8 mouse cellular contexts compared by ENCODE assay signal in the genomic region with DNA sequence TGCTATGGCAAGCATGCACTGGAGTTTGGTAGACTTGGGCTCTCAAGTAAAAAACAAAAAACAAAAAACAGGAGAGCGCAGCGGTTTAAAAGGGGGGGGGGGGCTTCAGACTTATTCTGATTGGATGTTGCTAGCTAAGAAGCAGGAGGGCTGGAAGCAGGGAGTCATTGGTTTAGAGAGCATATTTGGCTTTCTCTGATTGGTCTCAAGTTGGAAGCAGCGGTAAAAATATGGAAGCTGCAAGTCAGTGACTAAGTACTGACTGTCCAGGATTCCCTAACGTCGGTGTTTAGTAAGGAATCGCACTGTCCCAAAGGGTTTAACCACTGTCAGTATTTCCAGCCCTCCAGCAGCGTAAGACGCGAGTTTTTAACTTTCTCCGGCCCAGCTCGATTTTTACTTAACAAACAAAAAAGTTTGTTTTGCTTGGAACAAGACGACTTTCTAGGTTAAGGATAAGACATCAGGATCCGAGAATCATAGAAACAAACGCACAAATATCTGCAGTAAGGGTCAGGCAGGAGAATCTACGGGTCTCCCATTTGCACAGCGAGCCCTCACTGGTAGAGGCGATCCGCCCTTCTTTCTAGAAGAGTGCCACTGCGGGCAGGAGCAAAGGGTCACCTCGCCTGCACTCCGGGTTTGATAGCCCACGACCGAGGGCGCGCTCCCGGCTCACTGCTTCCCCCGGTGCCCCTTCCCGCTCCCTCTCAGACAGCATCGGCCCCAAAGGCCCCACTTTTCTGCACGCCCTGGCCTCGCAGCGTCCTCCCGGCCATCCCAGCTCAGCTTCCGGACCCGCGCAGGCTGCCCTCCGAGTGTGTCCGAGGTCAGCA. TPM values are rescaled to one million over a fixed set of nuclear protein-coding genes. Genes with fewer than 3 reads are reported as not detected.
DNase-seq lines count a peak whose midpoint lies in the region; ATAC-seq and TF ChIP-seq lines count a peak whose summit lies in the region.

No protein-coding gene starts in this region.

- under 1% methylated on average over 38 of the region's 38 CpGs for WGBS in embryonic facial prominence, embryonic 13.5 days
- under 1% methylated on average over 38 of the region's 38 CpGs for WGBS in heart, embryonic 14.5 days
- WGBS in liver, embryonic 14.5 days (ENCODE audit: insufficient replicate concordance), result under 1% methylated on average over 38 of the region's 38 CpGs
- under 1% methylated on average over 38 of the region's 38 CpGs for WGBS in neural tube, embryonic 13.5 days

- H3K36me3 ChIP-seq in embryonic facial prominence, embryonic 13.5 days, result peaks cover 18% of the 10 kb centered on the region
- peaks cover 18% of the 10 kb centered on the region for H3K36me3 ChIP-seq in heart, embryonic 14.5 days (ENCODE audit: control insufficient read depth, insufficient read depth, low read length)
- H3K36me3 ChIP-seq in liver, embryonic 14.5 days (replicated peaks; ENCODE audit: control insufficient read depth, insufficient read depth, low read depth), result peaks cover 15% of the 10 kb centered on the region
- peaks cover 16% of the 10 kb centered on the region for H3K36me3 ChIP-seq in neural tube, embryonic 13.5 days

- peaks cover 35% of the 10 kb centered on the region for H3K4me1 ChIP-seq in embryonic facial prominence, embryonic 13.5 days
- H3K4me1 ChIP-seq in heart, embryonic 14.5 days (ENCODE audit: control insufficient read depth in 2 of 2, insufficient read depth in 2 of 2, low read length in 2 of 2), result peaks cover 9 to 38% of the 10 kb centered on the region in 2 experiments
- peaks cover 7 to 17% of the 10 kb centered on the region in 2 experiments for H3K4me1 ChIP-seq in liver, embryonic 14.5 days (replicated peaks; ENCODE audit: control insufficient read depth in 2 of 2, insufficient read depth in 2 of 2, low read length in 1 of 2)
- H3K4me1 ChIP-seq in neural tube, embryonic 13.5 days (replicated peaks), result peaks cover 52% of the 10 kb centered on the region

- TF ChIP-seq EP300 in liver, embryonic 14.5 days (IDR thresholded peaks at IDR 0.05; ENCODE audit: low read depth), result peak; percentile 13; the same call in 1 of the 2 replicates

- ATAC-seq in embryonic facial prominence, embryonic 13.5 days (ENCODE audit: insufficient number of reproducible peaks, insufficient read depth, low FRiP score, low TSS enrichment, low read depth), result peak; percentile 78
- peak; percentile 37 for ATAC-seq in heart, embryonic 14.5 days (ENCODE audit: insufficient number of reproducible peaks, insufficient read depth, low FRiP score, low read depth)
- ATAC-seq in liver, embryonic 14.5 days (ENCODE audit: insufficient read depth), result peak; percentile 50
- ATAC-seq in neural tube, embryonic 13.5 days (ENCODE audit: low read depth), result peak; percentile 56

- H3K27me3 ChIP-seq in embryonic facial prominence, embryonic 13.5 days, result peaks cover 6% of the 10 kb centered on the region; the same call in 1 of the 2 replicates
- H3K27me3 ChIP-seq in heart, embryonic 14.5 days (ENCODE audit: control insufficient read depth, insufficient read depth, low read length), result no peaks in the 10 kb centered on the region
- no peaks in the 10 kb centered on the region; the same call in 1 of the 2 replicates for H3K27me3 ChIP-seq in liver, embryonic 14.5 days (ENCODE audit: control insufficient read depth, insufficient read depth, low read length)
- H3K27me3 ChIP-seq in neural tube, embryonic 13.5 days, result no peaks in the 10 kb centered on the region

- no peak for TF ChIP-seq CTCF in liver, embryonic 14.5 days (IDR thresholded peaks at IDR 0.05; ENCODE audit: low read depth)

- peak overlapping the region; percentile 100 for H3K27ac ChIP-seq in embryonic facial prominence, embryonic 13.5 days
- H3K27ac ChIP-seq in heart, embryonic 14.5 days (replicated peaks in 1 of 2; ENCODE audit: control insufficient read depth in 1 of 2, insufficient read depth in 1 of 2, low read depth in 2 of 2, low read length in 2 of 2), result peak overlapping the region; percentile 96 to 99
- H3K27ac ChIP-seq in liver, embryonic 14.5 days, result peak overlapping the region; percentile 84
- H3K27ac ChIP-seq in neural tube, embryonic 13.5 days (replicated peaks), result peak overlapping the region; percentile 100

- peak overlapping the region; percentile 98 for H3K4me3 ChIP-seq in embryonic facial prominence, embryonic 13.5 days
- peak overlapping the region; percentile 88 to 99 for H3K4me3 ChIP-seq in heart, embryonic 14.5 days (ENCODE audit: control insufficient read depth in 1 of 2, insufficient read depth in 1 of 2, low read depth in 1 of 2, low read length in 2 of 2)
- H3K4me3 ChIP-seq in liver, embryonic 14.5 days (ENCODE audit: insufficient read depth in 1 of 2, low read depth in 2 of 2, low read length in 2 of 2), result peak overlapping the region; percentile 77 to 88
- peak overlapping the region; percentile 96 for H3K4me3 ChIP-seq in neural tube, embryonic 13.5 days

- H3K4me2 ChIP-seq in embryonic facial prominence, embryonic 13.5 days, result peak overlapping the region; percentile 82
- H3K4me2 ChIP-seq in heart, embryonic 14.5 days (ENCODE audit: low read length), result peak overlapping the region; percentile 75
- H3K4me2 ChIP-seq in liver, embryonic 14.5 days (ENCODE audit: low read depth), result peak overlapping the region; percentile 79
- peak overlapping the region; percentile 87 for H3K4me2 ChIP-seq in neural tube, embryonic 13.5 days

- H3K9ac ChIP-seq in embryonic facial prominence, embryonic 13.5 days, result peak overlapping the region; percentile 100
- peak overlapping the region; percentile 100 for H3K9ac ChIP-seq in heart, embryonic 14.5 days (ENCODE audit: low read length)
- peak overlapping the region; percentile 100 for H3K9ac ChIP-seq in liver, embryonic 14.5 days (replicated peaks)
- peak overlapping the region; percentile 100 for H3K9ac ChIP-seq in neural tube, embryonic 13.5 days

- DNase-seq in B cell, adult 2 months, result peak; percentile 51 to 55
- DNase-seq in ZHBTc4 (ENCODE audit: low read depth, low spot score), result peak; percentile 72
- peak; percentile 72 for DNase-seq in kidney, postnatal 10 days
- DNase-seq in liver, embryonic 14.5 days (ENCODE audit: low read depth in 3 of 3, low spot score in 3 of 3), result peak; percentile 67 to 74 (median 70)
- DNase-seq in thymus, postnatal 0 days (ENCODE audit: low spot score), result peak; percentile 89

- no peaks in the 10 kb centered on the region for H3K9me3 ChIP-seq in embryonic facial prominence, embryonic 13.5 days
- H3K9me3 ChIP-seq in heart, embryonic 14.5 days (ENCODE audit: control insufficient read depth, low read length), result no peaks in the 10 kb centered on the region
- no peaks in the 10 kb centered on the region for H3K9me3 ChIP-seq in liver, embryonic 14.5 days (ENCODE audit: control insufficient read depth, low read length)
- no peaks in the 10 kb centered on the region for H3K9me3 ChIP-seq in neural tube, embryonic 13.5 days

RNA-seq across cellular contexts. Expression of a gene that starts 1.0 kb away (rescaled TPM):
- 28.3 and 29.2 TPM in 2 replicates for polyA plus RNA-seq in embryonic facial prominence, embryonic 13.5 days (2015; fragmentation: Nextera tagmentation; extraction: Ambion mirVana)
- 12.9 and 14.9 TPM in 2 replicates for polyA plus RNA-seq in heart, embryonic 14.5 days (2014; fragmentation: Nextera tagmentation; extraction: Ambion mirVana)
- polyA plus RNA-seq in liver, embryonic 14.5 days (2012; rRNA removed), result 6.4 and 9.4 TPM in 2 replicates
- 4.4 and 4.9 TPM in 2 replicates for polyA plus RNA-seq in liver, embryonic 14.5 days (2014; fragmentation: Nextera tagmentation; extraction: Ambion mirVana)
- polyA plus RNA-seq in neural tube, embryonic 13.5 days (2015; fragmentation: Nextera tagmentation; extraction: Ambion mirVana), result 15.7 and 17.9 TPM in 2 replicates
- 22.2 and 29.5 TPM in 2 replicates for polyA plus RNA-seq in thymus, postnatal 0 days (2015; fragmentation: Nextera tagmentation; extraction: Ambion mirVana)

RNA-seq across cellular contexts. Expression of a gene that starts 42.0 kb away (rescaled TPM):
- polyA plus RNA-seq in embryonic facial prominence, embryonic 13.5 days (2015; fragmentation: Nextera tagmentation; extraction: Ambion mirVana), result 0.10 TPM in 1 of 2 replicates, not detected in the other
- polyA plus RNA-seq in heart, embryonic 14.5 days (2014; fragmentation: Nextera tagmentation; extraction: Ambion mirVana), result not detected in 2 replicates
- polyA plus RNA-seq in liver, embryonic 14.5 days (2012; rRNA removed), result 0.03 TPM in 2 replicates
- not detected in 2 replicates for polyA plus RNA-seq in liver, embryonic 14.5 days (2014; fragmentation: Nextera tagmentation; extraction: Ambion mirVana)
- polyA plus RNA-seq in neural tube, embryonic 13.5 days (2015; fragmentation: Nextera tagmentation; extraction: Ambion mirVana), result not detected in 2 replicates
- 1.4 and 1.5 TPM in 2 replicates for polyA plus RNA-seq in thymus, postnatal 0 days (2015; fragmentation: Nextera tagmentation; extraction: Ambion mirVana)

Comparison
In these comparisons a context has a peak if more than half of its experiments do, and no peak if none do; other contexts are left out.
1. Peak in every context shown above with its lines: DNase-seq, ATAC-seq, H3K4me3 ChIP-seq and H3K27ac ChIP-seq.